Mouse (Mus musculus) small intestine, adult 2 months (tissue): Measurements from ENCODE around the gene Eid2.
"Not testable (repeated sequence)": the region's sequence is repeated elsewhere in the genome, so short reads cannot be mapped to it uniquely, and the experiment has no call there.

Source experiments
- CTCF ChIP-seq: fragments of 200-500 bp; IDR thresholded peaks from 2 replicates; pipeline ENCODE4 v1.5.1; 2012; ENCODE audit warnings: low read depth, mild to moderate bottlenecking, control low read depth, inconsistent platforms, low read length, moderate library complexity, mixed read lengths; ENCODE audit not compliant: insufficient replicate concordance, insufficient read length; ENCODE audit errors: extremely low read depth
- POLR2A ChIP-seq: fragments of 200-500 bp; IDR thresholded peaks from 2 replicates; pipeline ENCODE4 v1.6.1; 2012; ENCODE audit warnings: low read depth, mild to moderate bottlenecking, control low read depth, inconsistent platforms, low read length, moderate library complexity

DNA sequence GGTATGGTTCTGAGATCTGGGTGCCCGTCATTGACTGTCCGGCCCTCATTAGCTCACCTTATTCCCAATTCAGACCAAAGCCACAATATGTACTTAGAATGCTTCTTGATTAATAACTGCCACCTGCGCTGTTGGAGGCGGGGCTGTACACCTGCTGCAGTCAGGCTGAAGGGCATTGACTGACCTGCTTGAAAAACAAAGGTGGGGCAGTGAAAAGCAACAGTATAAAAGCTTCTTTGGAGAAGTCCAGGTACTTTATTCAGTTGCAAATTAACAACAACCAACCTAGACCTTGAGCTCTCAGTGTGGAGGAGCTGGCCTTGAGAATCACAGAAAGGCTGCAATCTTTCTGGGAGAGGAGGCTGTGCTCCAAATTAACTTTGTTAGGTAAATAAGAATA lies 40.3 kb upstream of the Eid2 start:
- TF ChIP-seq CTCF, POLR2A: not testable (repeated sequence)
